Mouse (Mus musculus) forebrain, embryonic 13.5 days (tissue): Measurements from ENCODE around the gene Trabd. TPM values are rescaled to one million over a fixed set of nuclear protein-coding genes. Genes with fewer than 3 reads are reported as not detected.

Experiments
- ATAC-seq: fragments of 200-750 bp; cut with Nextera tagmentation; 2 replicates; pipeline ENCODE4 v1.8.0; 2017
- H3K27ac ChIP-seq: fragments of 300-500 bp; sonication (generic); 2 replicates; pipeline ENCODE4 v1.5.1; 2015; ENCODE audit warnings: inconsistent platforms, mild to moderate bottlenecking, moderate library complexity
- H3K27me3 ChIP-seq: fragments of 300-500 bp; sonication (generic); 2 replicates; pipeline ENCODE4 v1.6.1; 2015; ENCODE audit warnings: mild to moderate bottlenecking, inconsistent platforms
- H3K36me3 ChIP-seq: fragments of 300-500 bp; sonication (generic); 2 replicates; pipeline ENCODE4 v1.6.1; 2015; ENCODE audit warnings: mild to moderate bottlenecking, inconsistent platforms; ENCODE audit not compliant: poor library complexity, severe bottlenecking
- H3K4me1 ChIP-seq: fragments of 300-500 bp; sonication (generic); 2 replicates; pipeline ENCODE4 v1.6.1; 2015; ENCODE audit warnings: inconsistent platforms
- H3K4me2 ChIP-seq: fragments of 300-500 bp; sonication (generic); 2 replicates; pipeline ENCODE4 v1.6.1; 2015; ENCODE audit warnings: inconsistent platforms, mild to moderate bottlenecking, moderate library complexity
- H3K4me3 ChIP-seq: fragments of 300-500 bp; sonication (generic); 2 replicates; pipeline ENCODE4 v1.5.1; 2015; ENCODE audit warnings: mild to moderate bottlenecking, inconsistent platforms
- H3K9ac ChIP-seq: fragments of 300-500 bp; sonication (generic); 2 replicates; pipeline ENCODE4 v1.6.1; 2015; ENCODE audit warnings: mild to moderate bottlenecking, inconsistent platforms
- H3K9me3 ChIP-seq: fragments of 300-500 bp; sonication (generic); replicated peaks from 2 replicates; pipeline ENCODE4 v1.6.1; 2016; ENCODE audit warnings: inconsistent platforms
- WGBS: fragments of 180-500 bp; shearing (Covaris S2); methylation state at CpG from one replicate; pipeline ENCODE4 v1.1.7; 2015; 5-methylcytosine and 5-hydroxymethylcytosine counted together
- polyA plus RNA-seq: library from polyadenylated mRNA; unstranded; fragments of >200 nt; fragmentation: Nextera tagmentation; extraction: Ambion mirVana; gene quantifications from 2 replicates; pipeline ENCODE4 v1.2.1, GENCODE M21; 2015

Trabd gene
- polyA plus RNA-seq, 1 experiment from 2014 or later, result 40.4 TPM

DNA sequence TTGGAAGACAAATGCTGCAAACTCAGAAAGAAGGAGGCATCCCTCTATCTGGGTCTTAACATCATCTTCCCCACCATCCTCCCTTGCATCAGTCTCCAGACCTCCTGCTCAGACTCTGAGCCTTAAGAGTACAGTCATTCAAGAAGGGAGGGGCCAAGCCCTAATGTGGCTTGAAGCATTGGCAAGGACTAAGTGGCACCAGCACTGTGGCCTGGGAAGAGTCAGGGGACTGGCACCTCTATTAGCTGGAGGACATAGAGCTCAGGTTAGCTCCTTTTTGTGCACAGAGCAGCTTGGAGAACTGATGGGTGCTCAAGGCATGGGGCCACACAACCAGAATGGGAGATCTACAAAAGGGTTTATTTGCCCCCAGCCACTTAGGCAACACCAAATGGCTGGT, 55.3 kb downstream of the Trabd start:
- Histone ChIP-seq H3K4me1 (peaks cover 14% of the 10 kb centered on the region), H3K4me3 (no peak overlapping the region), H3K27ac (no peak overlapping the region), H3K9me3 (no peaks in the 10 kb centered on the region), H3K36me3 (peaks cover 14% of the 10 kb centered on the region; the same call in 1 of the 2 replicates), H3K9ac (no peak overlapping the region), H3K4me2 (no peak overlapping the region), H3K27me3 (no peaks in the 10 kb centered on the region)
- no peak for ATAC-seq

DNA sequence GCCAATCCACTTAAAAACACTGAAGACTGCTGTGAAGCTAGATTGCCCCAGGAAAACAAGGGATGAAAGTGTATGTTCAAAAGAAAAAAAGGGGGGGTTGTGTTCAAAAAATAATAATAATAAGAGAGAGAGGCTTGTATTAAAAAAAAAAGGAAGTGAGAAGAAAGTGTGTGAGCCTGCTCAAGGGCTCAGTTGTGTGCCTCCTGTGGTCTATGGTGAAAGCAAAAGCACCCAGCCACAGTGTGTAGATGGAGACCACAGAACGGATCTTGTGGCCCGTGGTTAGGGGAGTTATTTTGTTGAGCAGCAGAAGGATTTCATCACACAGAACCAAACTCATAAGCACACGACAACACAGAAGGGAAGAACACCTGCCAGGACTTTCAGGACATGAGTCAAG, 56.4 kb downstream of the Trabd start:
- Histone ChIP-seq H3K4me3 (no peak overlapping the region), H3K9me3 (no peaks in the 10 kb centered on the region), H3K27ac (no peak overlapping the region), H3K9ac (no peak overlapping the region), H3K27me3 (no peaks in the 10 kb centered on the region), H3K4me1 (peaks cover 14% of the 10 kb centered on the region), H3K4me2 (no peak overlapping the region), H3K36me3 (0 out of 2 replicates have a peak, but pooled peaks cover 11% of the 10 kb centered on the region)
- 88% methylated on average over 3 of the region's 3 CpGs for WGBS
- ATAC-seq, result no peak

Other genes starting within 250 kb of the Trabd start
- 42.7 and 49.4 TPM in 2 replicates for gene Pim3, start 212.9 kb upstream of the Trabd start, polyA plus RNA-seq
- gene Ttll8, start 120.7 kb upstream of the Trabd start, polyA plus RNA-seq, result 0.13 TPM in 1 of 2 replicates, not detected in the other
- gene Mlc1, start 96.1 kb upstream of the Trabd start, polyA plus RNA-seq, result 20.9 and 23.8 TPM in 2 replicates
- gene Mov10l1, start 92.2 kb upstream of the Trabd start, polyA plus RNA-seq, result not detected in 2 replicates
- gene Panx2, start 15.4 kb upstream of the Trabd start, polyA plus RNA-seq, result 2.3 and 2.4 TPM in 2 replicates
- 20.9 and 22.5 TPM in 2 replicates for gene Selenoo, start 14.0 kb downstream of the Trabd start, polyA plus RNA-seq
- 16.8 and 19.8 TPM in 2 replicates for gene Tubgcp6, start 48.0 kb downstream of the Trabd start, polyA plus RNA-seq
- gene Hdac10, start 53.6 kb downstream of the Trabd start, polyA plus RNA-seq, result 22.3 and 25.4 TPM in 2 replicates
- 9.1 and 11.7 TPM in 2 replicates for gene Mapk12, start 65.6 kb downstream of the Trabd start, polyA plus RNA-seq
- gene Mapk11, start 74.5 kb downstream of the Trabd start, polyA plus RNA-seq, result 43.0 and 45.5 TPM in 2 replicates
- gene Plxnb2, start 105.7 kb downstream of the Trabd start, polyA plus RNA-seq, result 101 and 130 TPM in 2 replicates
- 40.7 and 47.7 TPM in 2 replicates for gene Dennd6b, start 121.4 kb downstream of the Trabd start, polyA plus RNA-seq
- 68.5 and 71.7 TPM in 2 replicates for gene Ppp6r2, start 136.4 kb downstream of the Trabd start, polyA plus RNA-seq
- gene Sbf1, start 240.2 kb downstream of the Trabd start, polyA plus RNA-seq, result 66.0 and 76.1 TPM in 2 replicates
- not detected in 2 replicates for gene Adm2, start 247.6 kb downstream of the Trabd start, polyA plus RNA-seq